Mouse (Mus musculus): Measurements from ENCODE around the gene Ppp4c. TPM values are rescaled to one million over a fixed set of nuclear protein-coding genes. Genes with fewer than 3 reads are reported as not detected.

Ppp4c gene
- total RNA-seq (2015; ENCODE audit: low replicate concordance) (46.7 and 84.9 TPM in 2 replicates), total RNA-seq (2017; ENCODE audit: low replicate concordance) (43.5 and 62.7 TPM in 2 replicates)

DNA sequence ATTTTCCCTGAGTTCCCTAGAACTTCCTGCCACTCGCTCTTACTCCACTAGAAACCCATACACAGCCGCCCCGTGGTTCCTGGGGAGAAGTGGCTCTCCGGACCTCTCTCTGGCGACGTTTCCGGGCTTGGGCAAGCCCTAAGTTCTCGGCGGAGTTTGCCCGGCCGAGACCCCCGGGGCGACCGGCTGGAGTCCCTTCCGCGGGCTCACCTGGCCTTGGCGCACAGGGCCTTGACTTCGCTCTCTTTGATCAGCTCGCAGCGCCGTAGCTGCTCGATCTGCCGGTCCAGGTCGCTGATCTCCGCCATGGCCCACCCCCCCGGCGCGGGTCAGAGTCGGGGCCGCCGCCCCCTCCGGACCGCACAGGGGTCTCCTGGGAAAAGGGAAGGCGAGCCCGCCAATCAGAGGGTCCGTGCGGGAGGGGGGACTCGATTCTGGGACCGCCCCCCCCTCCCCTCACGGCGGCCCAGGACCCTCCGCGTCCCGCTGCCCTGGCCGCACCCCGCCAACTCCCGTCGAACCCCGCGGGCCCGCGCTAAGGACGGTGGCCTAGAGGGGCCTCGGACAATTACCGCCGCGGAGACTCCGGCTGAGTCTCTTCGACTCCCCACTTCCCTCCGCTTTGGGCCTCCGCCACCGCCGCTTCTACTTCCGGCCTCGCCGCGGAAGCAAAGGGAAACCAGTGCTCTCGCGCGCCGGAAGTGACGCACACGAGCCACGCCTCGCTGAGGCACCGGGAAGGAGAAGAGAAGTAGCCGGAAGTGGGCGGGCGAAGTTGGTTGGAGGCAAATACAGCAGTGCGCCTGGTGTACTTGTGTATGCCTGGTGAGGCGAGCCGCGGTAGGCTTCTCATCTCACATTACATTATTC is at the start of gene Ppp4c:
Ppp4c (minus strand) TSS at position 646 of the 870 bp plus-strand sequence.
- peak; percentile 95 for ATAC-seq (replicated peaks; ENCODE audit: low FRiP score, poor library complexity, severe bottlenecking)

DNA sequence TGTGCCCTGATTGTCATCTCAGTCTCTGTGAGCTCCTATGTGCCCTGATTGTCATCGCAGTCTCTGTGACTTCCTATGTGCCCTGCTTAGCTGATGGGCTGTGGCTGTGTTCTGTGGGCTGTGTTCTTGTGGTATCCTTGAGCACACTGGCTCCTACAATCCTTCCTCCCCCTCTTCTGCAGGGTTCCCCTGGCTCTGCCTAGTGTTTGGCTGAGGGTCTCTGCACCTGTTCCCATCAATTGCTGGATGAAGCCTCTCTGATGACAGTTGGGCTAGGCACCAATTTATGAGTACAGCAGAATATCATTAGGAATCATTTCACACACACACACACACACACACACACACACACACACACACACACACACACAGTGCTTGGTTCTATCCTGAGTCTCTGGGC is 41.0 kb upstream of the Ppp4c start:
- ATAC-seq (replicated peaks; ENCODE audit: low FRiP score, poor library complexity, severe bottlenecking) = no peak

DNA sequence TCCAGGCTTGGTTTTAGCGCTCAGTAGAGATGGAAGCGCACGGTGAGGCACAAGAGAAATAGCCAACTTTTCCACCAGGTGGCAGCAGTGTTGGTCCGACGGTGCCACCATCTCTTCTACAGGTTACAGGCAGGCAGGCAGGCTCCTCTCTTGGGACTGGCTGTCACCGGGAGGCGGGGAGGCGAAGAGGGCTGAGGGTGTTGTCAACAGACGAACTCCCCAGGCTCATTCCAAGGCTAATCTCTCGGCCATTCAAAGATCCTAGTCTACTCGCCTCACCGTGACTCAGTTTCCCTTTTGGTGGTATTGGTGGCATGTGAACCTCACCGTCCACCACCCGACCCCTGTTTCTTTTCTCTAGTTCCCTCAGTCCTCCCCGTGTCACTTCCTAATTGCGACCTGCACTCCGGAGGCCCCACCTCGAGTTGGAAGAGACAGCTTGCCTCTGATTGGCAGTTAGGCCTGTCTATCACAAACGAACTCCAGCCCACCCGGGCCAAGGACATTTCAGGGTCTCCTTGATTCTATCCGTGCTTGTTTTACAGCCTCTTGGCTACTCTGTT is 39.8 kb upstream of the Ppp4c start:
- peak; percentile 84 for ATAC-seq (replicated peaks; ENCODE audit: low FRiP score, poor library complexity, severe bottlenecking)

DNA sequence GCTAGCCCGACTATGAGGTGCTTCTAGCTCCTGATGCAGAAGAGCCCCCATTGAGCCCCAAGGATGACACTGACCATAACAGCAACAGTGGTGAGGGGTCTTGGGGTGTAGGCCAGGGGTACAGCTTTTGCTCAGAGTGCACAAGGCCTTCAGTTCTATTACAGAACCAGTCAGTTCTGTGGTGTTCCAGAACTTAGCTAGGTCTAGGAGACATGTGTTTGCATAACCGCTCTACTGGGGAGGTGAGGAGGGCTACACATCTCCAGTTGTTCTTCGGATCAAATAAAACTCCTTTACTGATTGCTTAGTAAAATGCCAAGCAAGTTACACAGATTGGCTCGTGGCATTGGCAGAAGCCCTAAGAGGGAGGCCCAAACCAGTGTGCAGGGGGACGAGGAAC is 39.2 kb upstream of the Ppp4c start, which contains the start of gene 4930451I11Rik:
4930451I11Rik (minus strand) TSS at position 101 of the 400 bp plus-strand sequence.
- peak; percentile 11; the same call in 1 of the 2 replicates for ATAC-seq (replicated peaks; ENCODE audit: low FRiP score, poor library complexity, severe bottlenecking)

DNA sequence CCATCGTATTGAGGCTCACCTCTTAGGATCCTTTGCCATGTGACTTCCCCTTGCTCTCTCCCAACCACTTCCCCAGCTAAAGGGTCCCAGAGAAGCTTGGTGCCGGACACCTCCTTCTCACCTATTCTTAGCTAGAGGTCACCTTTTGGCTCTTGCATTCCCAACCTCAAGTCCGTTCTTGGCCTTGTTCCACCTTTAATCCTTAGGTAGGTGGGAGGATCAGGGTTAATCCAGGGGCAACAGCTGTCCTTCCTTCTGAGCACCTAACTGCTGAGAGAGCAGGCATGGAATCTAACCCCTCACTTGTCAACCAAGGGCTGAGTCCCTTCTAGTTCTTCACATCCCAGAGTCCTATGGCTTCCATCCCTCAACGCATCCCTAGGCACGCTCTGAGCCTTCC is 33.7 kb upstream of the Ppp4c start:
- ATAC-seq (replicated peaks; ENCODE audit: low FRiP score, poor library complexity, severe bottlenecking) = no peak

DNA sequence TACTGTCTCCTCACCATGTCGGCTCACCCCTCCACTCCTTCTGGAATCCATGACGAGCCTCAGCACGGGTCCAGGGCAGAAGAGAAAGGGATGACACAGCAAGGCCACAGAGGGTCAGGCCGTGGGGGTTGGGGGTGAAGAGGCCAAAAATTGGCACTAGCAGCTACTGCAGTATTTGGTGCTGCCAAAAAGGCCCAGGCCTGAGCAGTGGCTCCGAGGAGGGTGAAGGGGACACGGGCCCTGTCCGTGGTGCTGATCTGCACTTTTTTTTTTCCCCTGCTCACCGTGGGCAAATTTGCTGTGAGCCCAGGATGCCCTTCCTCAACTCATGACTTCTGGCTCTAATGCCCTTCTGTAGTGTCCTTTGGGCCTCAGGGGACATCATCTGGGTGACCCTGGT is 33.1 kb upstream of the Ppp4c start:
- ATAC-seq (replicated peaks; ENCODE audit: low FRiP score, poor library complexity, severe bottlenecking) = no peak

DNA sequence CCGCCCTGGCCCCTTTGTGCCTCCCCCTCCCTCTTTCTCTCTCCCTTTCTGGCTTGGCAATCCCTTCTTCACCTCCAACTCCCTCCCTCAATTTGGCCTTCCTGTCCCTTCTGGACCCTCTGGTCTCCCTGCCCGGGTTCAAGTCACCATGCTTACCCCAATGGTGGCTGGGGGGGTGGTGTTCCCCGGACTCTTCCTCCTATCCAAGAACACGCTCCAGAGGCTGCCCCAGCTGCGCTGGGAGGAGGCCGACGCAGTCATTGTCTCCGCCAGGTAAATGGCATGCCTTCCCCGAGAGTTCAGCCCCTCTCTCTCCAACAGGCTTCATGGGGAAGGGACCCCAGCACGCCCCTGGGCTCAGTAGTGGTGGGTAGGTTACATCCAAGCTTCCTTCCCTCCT is 31.6 kb upstream of the Ppp4c start:
- ATAC-seq (replicated peaks; ENCODE audit: low FRiP score, poor library complexity, severe bottlenecking) = no peak

DNA sequence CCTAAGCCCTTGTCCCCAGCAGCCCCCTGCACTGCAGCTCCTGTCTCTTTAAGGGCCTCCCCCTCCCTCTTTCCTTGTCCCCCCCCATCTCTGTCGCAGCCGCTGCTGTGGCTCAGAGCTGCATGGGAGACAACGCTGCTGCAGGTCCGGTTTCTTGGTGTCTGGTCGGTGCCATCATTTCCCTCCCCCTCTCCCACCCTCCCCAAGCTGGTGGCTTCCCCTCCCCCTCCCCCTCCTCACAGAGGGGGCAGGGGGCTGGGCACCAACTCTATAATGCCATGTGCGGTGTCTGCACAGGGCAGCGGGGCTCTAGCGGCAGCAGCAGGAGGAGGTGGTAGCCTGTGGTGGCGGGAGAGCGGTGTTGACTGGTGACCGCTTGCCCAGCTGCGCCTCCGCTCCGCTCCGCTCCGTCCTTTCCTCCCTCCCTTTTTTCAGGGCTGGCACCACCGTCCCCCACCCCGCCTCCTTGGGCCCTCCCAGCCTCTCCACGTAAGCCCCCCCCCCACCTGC is 31.0 kb upstream of the Ppp4c start:
- ATAC-seq (replicated peaks; ENCODE audit: low FRiP score, poor library complexity, severe bottlenecking) = no peak

DNA sequence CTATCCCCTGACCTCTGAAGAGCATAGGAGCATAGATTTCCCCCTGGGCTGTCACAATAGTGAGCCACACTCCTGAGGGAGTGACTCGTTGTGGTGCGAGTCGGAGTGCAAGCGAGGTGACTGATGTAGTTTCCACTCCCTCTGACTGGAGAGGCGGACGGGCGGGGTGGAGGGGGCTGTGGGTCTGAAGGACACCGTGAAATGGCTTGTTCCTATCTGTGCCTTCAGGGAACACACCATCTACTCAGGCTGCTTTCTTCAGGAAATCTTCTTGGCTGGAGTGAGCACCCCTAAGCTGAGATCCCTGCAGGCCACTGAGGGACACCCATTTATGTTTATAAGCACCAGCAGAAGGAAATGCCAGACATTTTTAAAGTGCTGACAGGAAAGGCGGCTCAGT is 30.4 kb upstream of the Ppp4c start:
- no peak for ATAC-seq (replicated peaks; ENCODE audit: low FRiP score, poor library complexity, severe bottlenecking)

DNA sequence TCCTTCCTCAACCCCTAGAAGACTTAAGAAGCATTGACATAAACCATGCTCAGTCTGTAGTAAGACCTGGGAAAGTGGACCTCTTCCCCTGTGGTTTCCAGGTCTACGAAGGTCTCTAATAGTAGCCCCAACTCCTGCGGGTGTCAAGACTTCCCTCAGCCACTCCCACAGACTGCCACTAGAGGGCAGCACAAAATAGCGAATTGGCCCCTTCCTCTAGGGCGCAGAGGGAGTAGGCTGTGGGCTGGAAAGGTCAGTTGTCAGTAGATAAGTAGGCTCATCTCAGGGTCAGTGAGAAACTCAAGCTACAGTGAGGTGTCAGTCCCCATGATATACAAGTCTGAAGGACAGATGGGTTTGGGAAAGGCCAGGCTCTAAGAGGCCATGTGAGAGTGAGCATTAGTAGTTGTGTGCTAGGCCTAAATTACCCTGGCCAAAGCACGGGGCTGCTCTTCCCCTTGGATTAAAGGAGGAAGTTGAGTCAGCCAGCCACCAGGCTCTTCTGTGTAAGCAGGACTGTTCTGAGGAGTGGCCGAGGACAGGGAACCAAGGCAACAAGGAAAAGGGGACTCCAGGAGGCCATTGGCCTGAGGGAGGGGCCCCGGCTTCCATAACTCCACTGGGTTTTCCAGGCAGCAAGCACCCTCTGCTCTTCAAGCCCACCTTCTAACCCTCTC is 29.7 kb upstream of the Ppp4c start:
- ATAC-seq (replicated peaks; ENCODE audit: low FRiP score, poor library complexity, severe bottlenecking) = peak; percentile 80

DNA sequence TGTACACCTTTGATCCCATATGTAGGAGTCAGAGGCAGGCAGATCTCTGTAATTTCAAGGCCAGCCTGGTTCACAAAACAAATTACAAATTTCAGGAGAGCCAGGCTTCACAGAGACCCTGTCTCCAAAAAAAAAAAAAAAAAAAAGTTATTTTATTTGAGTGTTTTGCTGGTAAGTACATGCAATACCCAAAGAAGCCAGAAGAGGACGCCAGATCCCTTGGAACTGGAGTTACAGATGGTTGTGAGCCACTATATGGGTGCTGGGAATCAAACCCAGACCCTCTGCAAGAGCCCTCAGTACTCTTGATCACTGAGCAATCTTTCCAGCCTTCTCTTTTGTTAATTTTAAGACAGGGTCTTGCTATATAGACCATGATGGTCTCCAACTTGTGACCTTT is 26.5 kb upstream of the Ppp4c start:
- no peak for ATAC-seq (replicated peaks; ENCODE audit: low FRiP score, poor library complexity, severe bottlenecking)

DNA sequence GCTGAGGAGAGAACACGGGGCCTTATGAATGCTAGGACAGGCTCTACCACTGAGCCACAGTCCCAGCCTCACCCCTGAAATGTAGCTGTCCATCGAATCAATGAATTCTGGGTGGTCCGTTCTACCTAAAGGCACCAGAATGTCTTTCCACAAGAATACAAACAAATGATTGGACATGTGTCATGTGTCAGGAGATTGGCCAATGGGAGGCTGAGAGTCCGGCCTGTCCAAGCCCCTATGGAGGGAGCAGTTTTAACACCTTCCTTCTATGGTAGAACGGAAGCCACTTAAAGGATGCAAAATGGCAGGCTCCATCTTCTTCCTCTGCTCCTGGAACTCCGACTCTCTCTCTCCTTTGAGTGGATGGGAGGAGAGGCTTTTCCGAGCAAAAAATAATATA is 25.3 kb upstream of the Ppp4c start:
- ATAC-seq (replicated peaks; ENCODE audit: low FRiP score, poor library complexity, severe bottlenecking) = no peak

DNA sequence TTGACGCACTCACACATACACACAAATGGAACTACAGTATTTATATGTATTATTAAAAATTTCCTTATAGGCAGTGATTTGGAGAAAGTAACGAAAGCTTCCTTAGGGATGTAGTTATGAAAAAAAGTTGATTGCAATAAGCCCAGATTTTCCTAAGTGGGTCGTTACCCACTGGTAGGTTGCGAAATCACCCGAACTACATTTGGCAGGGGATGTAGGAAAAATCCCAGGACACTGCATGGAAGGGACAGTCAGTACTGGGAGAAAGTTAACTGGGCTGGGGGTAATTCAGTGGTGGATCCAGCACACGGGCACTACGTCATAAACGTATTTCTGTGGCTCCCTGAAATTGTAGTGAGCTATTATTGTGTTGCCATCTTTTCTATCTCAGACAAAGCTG is 24.2 kb upstream of the Ppp4c start:
- ATAC-seq (replicated peaks; ENCODE audit: low FRiP score, poor library complexity, severe bottlenecking) = no peak

DNA sequence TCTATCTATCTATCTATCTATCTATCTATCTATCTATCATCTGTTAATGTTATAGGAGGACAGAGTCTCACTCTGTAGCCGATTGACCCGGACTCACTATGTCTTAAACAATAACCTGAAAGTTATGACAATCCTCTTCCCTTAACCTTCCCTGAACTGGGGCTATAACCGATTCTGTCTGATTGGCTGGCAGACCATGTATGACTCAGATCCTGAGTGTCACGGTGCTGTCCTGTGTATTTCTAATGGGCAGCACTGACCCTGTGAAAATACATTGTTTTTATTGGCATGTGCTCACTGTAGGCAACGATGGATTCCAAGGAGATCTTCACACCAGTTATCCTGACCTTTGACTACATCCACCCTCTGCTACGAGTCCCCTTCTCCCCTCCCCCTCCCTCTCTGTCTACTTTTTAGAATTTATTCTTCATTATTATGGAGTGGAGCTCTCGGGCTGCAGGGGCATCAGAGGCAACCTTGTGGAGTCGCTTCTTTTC is 23.5 kb upstream of the Ppp4c start:
- ATAC-seq (replicated peaks; ENCODE audit: low FRiP score, poor library complexity, severe bottlenecking) = no peak

DNA sequence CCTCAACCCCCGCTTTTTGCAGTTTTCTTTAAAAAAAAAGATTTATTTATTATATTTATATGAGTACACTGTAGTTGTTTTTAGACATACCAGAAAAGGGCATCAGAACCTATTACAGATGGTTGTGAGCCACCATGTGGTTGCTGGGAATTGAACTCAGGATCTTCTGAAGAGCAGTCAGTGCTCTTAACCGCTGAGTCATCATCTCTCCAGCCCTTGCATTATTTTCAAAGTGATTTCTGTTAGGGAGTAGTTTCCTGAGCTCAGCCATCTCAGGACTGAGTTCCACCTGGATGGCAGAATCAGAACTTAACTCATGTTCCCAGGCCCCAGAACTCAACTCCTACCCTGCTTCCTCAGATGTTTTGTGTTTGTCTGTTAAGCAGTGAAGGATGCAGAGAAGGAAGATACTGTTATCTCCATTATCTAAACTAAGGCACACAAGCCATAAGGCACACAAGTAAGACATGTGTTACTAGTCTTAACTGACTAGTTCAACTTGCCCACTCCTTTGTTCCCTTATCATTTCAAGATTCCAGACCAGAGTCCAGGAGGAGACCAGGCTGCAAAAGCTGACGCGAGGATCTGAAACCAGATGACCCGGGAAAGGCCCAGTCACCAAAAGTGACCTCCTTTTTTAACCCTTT is 17.6 kb upstream of the Ppp4c start:
- no peak for ATAC-seq (replicated peaks; ENCODE audit: low FRiP score, poor library complexity, severe bottlenecking)

DNA sequence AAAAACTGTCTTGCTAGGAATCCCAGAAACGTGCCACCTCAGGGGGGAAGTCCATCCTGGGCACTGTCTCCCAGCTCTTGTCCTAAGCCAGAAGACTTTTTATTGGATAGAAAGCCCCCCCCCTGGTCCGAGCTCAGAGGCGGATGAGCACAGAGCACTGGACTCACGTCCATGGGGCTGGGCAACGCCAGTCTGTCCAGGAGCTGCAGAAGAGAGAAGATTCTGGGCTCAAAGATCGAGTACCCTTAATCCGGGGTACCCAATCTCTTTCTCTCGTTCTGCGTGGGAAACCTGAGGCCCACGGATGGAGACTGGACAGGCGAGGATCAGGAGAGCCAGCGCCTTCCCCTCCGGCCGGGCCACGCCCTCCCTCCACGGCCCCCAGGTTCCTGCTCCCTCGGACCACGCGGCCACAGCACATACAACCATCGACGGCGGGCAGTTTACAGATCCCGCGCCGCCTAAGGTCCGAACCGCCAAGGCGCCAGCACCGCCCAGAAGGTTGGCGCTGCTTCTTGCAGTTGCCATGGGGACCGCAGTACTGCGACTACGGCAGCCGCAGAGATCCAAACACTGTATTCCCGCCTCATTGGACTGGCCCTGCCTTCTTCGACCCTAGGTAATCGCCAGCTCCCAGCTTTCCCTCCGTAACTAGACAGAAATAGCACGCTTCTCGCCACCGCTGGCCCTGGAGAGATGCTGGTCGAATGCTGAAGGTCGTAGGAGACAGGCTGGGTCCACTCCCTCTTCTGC is 16.6 kb upstream of the Ppp4c start:
- peak; percentile 89 for ATAC-seq (replicated peaks; ENCODE audit: low FRiP score, poor library complexity, severe bottlenecking)

DNA sequence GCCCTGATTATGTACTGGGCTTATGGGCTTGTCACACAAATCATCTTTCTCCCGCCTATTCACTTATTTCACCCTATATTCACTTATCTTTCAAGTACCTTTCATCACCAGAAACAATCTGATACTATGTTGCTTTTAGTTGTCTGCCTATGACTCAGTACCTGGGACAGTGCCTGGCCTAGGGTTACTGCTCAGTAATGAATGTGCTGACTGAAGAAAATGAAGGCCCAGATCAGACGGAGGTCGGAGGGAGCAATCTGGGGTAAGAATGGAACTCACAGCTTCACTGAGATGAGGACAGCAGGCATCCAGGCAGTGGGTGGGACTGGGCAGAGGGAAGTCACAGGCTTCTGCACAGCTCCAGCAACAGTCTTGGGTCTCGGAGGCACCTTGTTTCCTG is 15.1 kb upstream of the Ppp4c start:
- no peak for ATAC-seq (replicated peaks; ENCODE audit: low FRiP score, poor library complexity, severe bottlenecking)

DNA sequence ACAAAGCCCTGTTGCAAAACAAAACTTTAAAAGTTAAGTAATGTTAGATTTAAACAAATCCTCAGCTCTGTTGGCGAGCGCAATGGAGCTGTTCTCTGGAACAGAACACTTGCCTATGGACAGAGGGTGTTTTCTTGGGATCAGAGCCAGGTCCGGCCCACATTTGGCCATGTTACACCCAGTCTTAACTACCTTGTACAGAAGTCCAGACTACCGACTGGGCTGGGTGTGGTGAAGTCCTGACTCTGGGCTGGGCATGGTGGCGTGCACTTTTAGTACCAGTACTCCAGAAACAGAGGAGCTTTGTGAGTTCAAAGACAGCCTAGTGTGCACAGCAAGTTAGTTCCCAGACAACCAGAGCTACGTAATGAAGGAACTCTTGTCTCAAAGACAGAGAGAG is 14.7 kb upstream of the Ppp4c start:
- peak; percentile 57 for ATAC-seq (replicated peaks; ENCODE audit: low FRiP score, poor library complexity, severe bottlenecking)

DNA sequence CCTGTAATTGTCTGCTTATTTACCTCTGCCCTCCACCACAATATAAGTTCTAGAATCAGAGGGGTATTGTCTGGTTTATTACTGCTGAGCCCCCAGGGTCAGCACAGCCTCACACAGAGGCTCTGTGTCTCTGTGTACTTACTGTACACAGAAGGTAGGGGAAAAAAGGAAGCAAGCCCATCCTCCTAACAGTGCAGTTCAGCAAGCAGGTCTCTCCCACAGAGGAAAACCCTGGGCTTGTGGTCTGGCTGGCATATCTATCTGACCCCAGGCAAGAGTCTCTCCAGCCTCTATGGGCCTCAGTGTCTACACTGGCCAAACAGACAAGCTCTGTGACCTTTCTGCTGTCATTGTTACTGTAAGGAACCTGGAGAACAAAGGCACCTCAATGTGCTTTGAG is 11.5 kb upstream of the Ppp4c start:
- ATAC-seq (replicated peaks; ENCODE audit: low FRiP score, poor library complexity, severe bottlenecking) = no peak

Data from erythroblast, adult 5-6 weeks (primary cell).